Mouse (Mus musculus) stomach, postnatal 0 days (tissue): ENCODE results near the gene Cmc2. TPM values are rescaled to one million over a fixed set of nuclear protein-coding genes. Genes with fewer than 3 reads are reported as not detected.

ENCODE experiments used
- ATAC-seq: fragments of 200-750 bp; cut with Nextera tagmentation; 2 replicates; pipeline ENCODE4 v1.8.0; 2017; ENCODE audit not compliant: low FRiP score, low TSS enrichment
- DNase-seq: peaks from one replicate; pipeline ENCODE4 v3.0.0-alpha.2; 2016; ENCODE audit warnings: low spot score
- H3K27ac ChIP-seq: fragments of 300-500 bp; sonication (generic); replicated peaks from 2 replicates; pipeline ENCODE4 v1.5.1; 2014; ENCODE audit warnings: mild to moderate bottlenecking, control low read depth
- H3K27me3 ChIP-seq: fragments of 300-500 bp; sonication (generic); 2 replicates; pipeline ENCODE4 v1.6.1; 2014; ENCODE audit warnings: low read length; ENCODE audit not compliant: control insufficient read depth, insufficient read depth
- H3K36me3 ChIP-seq: fragments of 300-500 bp; sonication (generic); 2 replicates; pipeline ENCODE4 v1.6.1; 2014; ENCODE audit warnings: low read length, mixed read lengths; ENCODE audit not compliant: control insufficient read depth, insufficient read depth
- H3K4me1 ChIP-seq: fragments of 300-500 bp; sonication (generic); replicated peaks from 2 replicates; pipeline ENCODE4 v1.6.1; 2014; ENCODE audit warnings: antibody characterized with exemption; ENCODE audit not compliant: control insufficient read depth, insufficient read depth
- H3K4me2 ChIP-seq: fragments of 300-500 bp; sonication (generic); replicated peaks from 2 replicates; pipeline ENCODE4 v1.6.1; 2014; ENCODE audit warnings: low read depth, mild to moderate bottlenecking, control low read depth, moderate library complexity
- H3K4me3 ChIP-seq: fragments of 300-500 bp; sonication (generic); 2 replicates; pipeline ENCODE4 v1.5.1; 2014; ENCODE audit warnings: low read depth, low read length, control low read depth
- H3K9ac ChIP-seq: fragments of 300-500 bp; sonication (generic); 2 replicates; pipeline ENCODE4 v1.6.1; 2014; ENCODE audit warnings: mild to moderate bottlenecking, low read length, control low read depth, mixed read lengths
- H3K9me3 ChIP-seq: fragments of 300-500 bp; sonication (generic); 2 replicates; pipeline ENCODE4 v1.6.1; 2016; ENCODE audit warnings: low read length; ENCODE audit not compliant: control insufficient read depth
- CTCF ChIP-seq: IDR thresholded peaks from 2 replicates; pipeline ENCODE4 v1.5.1; 2016; ENCODE audit warnings: antibody characterized with exemption, low read depth, mild to moderate bottlenecking, moderate library complexity
- EP300 ChIP-seq: optimal IDR thresholded peaks from 2 replicates; pipeline ENCODE3; 2016; ENCODE audit warnings: antibody characterized with exemption
- WGBS: fragments of 180-500 bp; shearing (Covaris S2); extraction: QIAGEN DNeasy Blood & Tissue Kit; methylation state at CpG from one replicate; pipeline ENCODE4 v1.1.7; 2014; 5-methylcytosine and 5-hydroxymethylcytosine counted together
- polyA plus RNA-seq: library from polyadenylated mRNA; unstranded; fragments of >200 nt; fragmentation: Nextera tagmentation; extraction: Ambion mirVana; gene quantifications from 2 replicates; pipeline ENCODE4 v1.2.1, GENCODE M21; 2015

Cmc2 gene
- polyA plus RNA-seq, 1 experiment from 2014 or later = 47.7 TPM

- Histone ChIP-seq H3K4me3 (peak overlapping the region; percentile 96), H3K27ac (peak overlapping the region; percentile 20), H3K4me2 (peak overlapping the region; percentile 99), H3K36me3 (no peaks in the 10 kb centered on the region), H3K9me3 (no peaks in the 10 kb centered on the region), H3K9ac (peak overlapping the region; percentile 90), H3K4me1 (no peaks in the 10 kb centered on the region), H3K27me3 (no peaks in the 10 kb centered on the region)
- under 1% methylated on average over 60 of the region's 62 CpGs for WGBS
- TF ChIP-seq CTCF (no peak), EP300 (no peak)
- DNase-seq (peak; percentile 40), ATAC-seq (peak; percentile 67)
These were observed 22.5 kb upstream of the Cmc2 start for GRCm38 (mm10) chr8:116943555-116944384.

GRCm38 (mm10) chr8:116943161-116943554, 21.9 kb upstream of the Cmc2 start, which contains the start of gene Atmin:
Gene Atmin (plus strand): TSS chr8:116943393.
- H3K4me1 ChIP-seq = no peaks in the 10 kb centered on the region
- H3K9ac ChIP-seq = peak within 1 kb of the TSS; percentile 90
- H3K36me3 ChIP-seq = no peaks in the 10 kb centered on the region
- TF ChIP-seq EP300 (no peak), CTCF (peak; percentile 74)
- no peaks in the 10 kb centered on the region for H3K9me3 ChIP-seq
- H3K4me2 ChIP-seq = peak within 1 kb of the TSS; percentile 99
- H3K27ac ChIP-seq = peak within 1 kb of the TSS; percentile 20
- no peaks in the 10 kb centered on the region for H3K27me3 ChIP-seq
- peak within 1 kb of the TSS; percentile 96 for H3K4me3 ChIP-seq
- ATAC-seq (peak; percentile 93), DNase-seq (peak; percentile 92)
- WGBS = under 1% methylated on average over 45 of the region's 46 CpGs

- no peak for ATAC-seq
- Histone ChIP-seq H3K27ac (no peak overlapping the region), H3K4me2 (0 out of 2 replicates have a peak overlapping the region, but pooled peaks have one; percentile 99), H3K9ac (no peak overlapping the region), H3K4me1 (no peaks in the 10 kb centered on the region), H3K9me3 (no peaks in the 10 kb centered on the region), H3K4me3 (0 out of 2 replicates have a peak overlapping the region, but pooled peaks have one; percentile 96), H3K27me3 (no peaks in the 10 kb centered on the region), H3K36me3 (no peaks in the 10 kb centered on the region)
- WGBS = 74% methylated on average over 12 of the region's 12 CpGs
- no peak for TF ChIP-seq CTCF
- TF ChIP-seq EP300 = no peak
- DNase-seq = no peak
These were observed 21.2 kb upstream of the Cmc2 start for GRCm38 (mm10) chr8:116942284-116943058.

DNA sequence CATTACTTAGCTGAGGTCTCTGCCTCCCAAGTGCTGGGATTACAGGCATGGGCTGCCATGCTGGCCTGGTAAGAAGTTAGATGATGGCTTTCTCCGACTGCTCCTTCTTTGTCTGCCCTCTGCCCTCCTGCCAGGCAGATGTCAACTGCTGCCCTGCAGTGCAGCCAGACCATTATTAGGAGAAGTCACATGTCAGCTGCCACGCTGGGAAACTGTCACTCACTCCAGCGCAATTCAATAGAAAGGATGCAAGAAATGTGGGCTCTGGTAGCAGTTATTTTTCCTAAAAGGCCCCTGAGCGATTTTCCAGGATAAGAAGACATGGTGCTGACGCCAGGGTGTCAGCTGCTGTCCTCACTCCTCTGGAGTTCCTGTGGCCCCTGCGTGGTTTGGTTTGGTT, 14.3 kb upstream of the Cmc2 start:
- no peak for ATAC-seq
- 90% methylated on average over 6 of the region's 6 CpGs for WGBS

DNA sequence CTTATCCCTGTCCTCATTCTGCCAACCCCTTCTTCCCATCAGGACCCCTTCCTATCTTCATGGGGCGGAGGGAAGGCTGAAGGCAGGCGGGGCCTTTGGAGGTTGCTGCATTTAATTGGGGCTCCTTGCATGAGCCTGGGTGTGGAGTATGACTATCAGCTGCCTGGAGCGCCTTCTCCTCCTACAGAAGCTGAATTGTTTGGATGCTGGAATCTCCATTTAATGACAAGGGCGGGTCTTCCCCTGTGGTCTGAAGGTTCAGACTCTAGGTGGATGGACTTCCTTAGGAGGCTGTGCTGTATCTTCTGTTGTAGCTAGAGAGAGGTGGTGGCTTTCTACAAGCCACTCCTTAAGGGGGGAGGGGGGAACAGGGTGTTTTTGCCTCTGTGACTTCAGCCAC, 13.7 kb upstream of the Cmc2 start:
- 93% methylated on average over 4 of the region's 4 CpGs for WGBS
- no peaks in the 10 kb centered on the region for H3K27me3 ChIP-seq
- H3K4me1 ChIP-seq = no peaks in the 10 kb centered on the region
- no peak for TF ChIP-seq CTCF
- no peak for TF ChIP-seq EP300
- no peak overlapping the region for H3K4me2 ChIP-seq
- H3K4me3 ChIP-seq = no peak overlapping the region
- no peak for DNase-seq
- no peak overlapping the region for H3K9ac ChIP-seq
- peaks cover 4% of the 10 kb centered on the region; the same call in 1 of the 2 replicates for H3K36me3 ChIP-seq
- H3K27ac ChIP-seq = no peak overlapping the region
- ATAC-seq = no peak
- H3K9me3 ChIP-seq = no peaks in the 10 kb centered on the region

More for the DNA sequence above, 14.3 kb upstream of the Cmc2 start:
- DNase-seq = no peak
- peaks cover 4% of the 10 kb centered on the region; the same call in 1 of the 2 replicates for H3K36me3 ChIP-seq
- H3K27ac ChIP-seq = no peak overlapping the region
- H3K4me2 ChIP-seq = no peak overlapping the region
- H3K9me3 ChIP-seq = no peaks in the 10 kb centered on the region
- TF ChIP-seq CTCF = no peak
- TF ChIP-seq EP300 = no peak
- no peaks in the 10 kb centered on the region for H3K4me1 ChIP-seq
- no peak overlapping the region for H3K9ac ChIP-seq
- H3K27me3 ChIP-seq = no peaks in the 10 kb centered on the region
- H3K4me3 ChIP-seq = no peak overlapping the region
